Mouse (Mus musculus) c-Kit-positive CD71-positive TER-119-positive erythroid progenitor cells, embryonic 14.5 days (primary cell): Measurements from ENCODE around the gene Chrdl2.
"Not testable (repeated sequence)": the region's sequence is repeated elsewhere in the genome, so short reads cannot be mapped to it uniquely, and the experiment has no call there.

Experiments
- DNase-seq: peaks from one replicate; pipeline ENCODE4 v3.0.0-alpha.2; 2013; ENCODE audit warnings: low spot score

Gene Chrdl2

DNA sequence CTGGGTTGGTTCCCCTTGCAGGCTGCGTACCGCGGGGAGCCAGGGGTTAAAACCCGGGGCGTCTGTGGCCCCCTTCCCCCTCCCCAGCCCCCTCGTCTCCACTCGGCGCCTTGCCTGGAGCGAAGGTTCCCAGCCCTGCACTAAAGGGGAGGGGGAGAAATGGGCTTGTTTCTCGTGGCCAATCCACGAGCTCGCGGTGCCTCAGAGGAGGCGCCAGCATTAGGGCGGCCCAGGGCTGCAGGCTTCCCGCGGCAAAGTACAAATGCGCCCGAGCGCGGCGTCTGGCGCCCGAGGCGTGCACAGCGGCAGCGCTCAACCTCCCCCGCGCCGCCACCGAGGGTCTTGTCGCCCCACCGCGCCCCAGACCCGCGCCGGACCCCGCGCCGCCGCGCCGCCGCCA is at the start of gene Chrdl2:
Gene Chrdl2 (plus strand): TSS at position 383 of the 400 bp plus-strand sequence.
- DNase-seq, result no peak

DNA sequence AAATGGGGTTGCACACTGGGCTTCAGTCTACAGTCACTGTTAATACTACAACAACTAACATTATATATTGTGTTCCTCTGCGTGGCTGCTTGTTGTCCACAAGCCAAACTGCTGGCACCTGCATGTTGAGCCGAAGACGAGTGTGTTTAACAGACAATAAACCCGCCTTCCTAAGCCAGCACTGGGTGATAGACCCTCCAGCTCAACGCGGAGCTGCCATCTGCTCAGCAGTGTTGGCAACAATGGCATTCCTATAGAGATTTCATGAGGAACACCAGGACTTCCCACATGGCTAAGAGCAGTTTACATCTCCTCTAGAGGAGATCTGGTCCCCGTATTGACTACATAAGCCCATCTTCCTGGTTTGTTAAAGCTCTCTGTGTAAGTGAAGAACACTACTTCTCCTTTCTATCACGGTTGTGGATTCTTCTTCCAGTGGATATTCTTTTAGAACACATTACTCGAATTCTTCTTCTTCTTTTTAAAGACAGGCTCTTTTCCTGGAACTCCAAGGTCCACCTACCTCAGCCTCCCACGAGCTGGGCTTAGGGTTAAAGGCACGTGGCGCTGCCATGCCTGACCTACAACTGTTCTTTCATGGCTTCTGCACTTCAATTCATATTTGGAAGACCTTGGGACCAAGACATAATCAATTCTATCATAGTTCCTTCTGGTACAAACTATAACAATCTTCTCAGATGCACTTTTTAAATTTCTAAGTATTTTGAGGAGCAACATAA is 48.6 kb upstream of the Chrdl2 start:
- DNase-seq, result no peak

DNA sequence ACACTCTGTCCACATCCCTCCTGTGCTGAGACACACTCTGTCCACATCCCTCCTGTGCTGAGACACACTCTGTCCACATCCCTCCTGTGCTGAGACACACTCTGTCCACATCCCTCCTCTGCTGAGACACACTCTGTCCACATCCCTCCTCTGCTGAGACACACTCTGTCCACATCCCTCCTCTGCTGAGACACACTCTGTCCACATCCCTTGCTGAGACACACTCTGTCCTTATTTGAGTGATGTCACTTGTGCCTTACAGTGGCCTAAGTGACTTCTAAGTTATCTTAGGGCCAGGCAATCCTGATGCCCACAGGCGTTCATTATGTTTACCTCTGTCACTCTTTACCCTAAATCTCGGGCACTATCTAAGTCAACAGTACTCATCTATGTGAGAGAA is 45.4 kb upstream of the Chrdl2 start:
- not testable (repeated sequence) for DNase-seq

DNA sequence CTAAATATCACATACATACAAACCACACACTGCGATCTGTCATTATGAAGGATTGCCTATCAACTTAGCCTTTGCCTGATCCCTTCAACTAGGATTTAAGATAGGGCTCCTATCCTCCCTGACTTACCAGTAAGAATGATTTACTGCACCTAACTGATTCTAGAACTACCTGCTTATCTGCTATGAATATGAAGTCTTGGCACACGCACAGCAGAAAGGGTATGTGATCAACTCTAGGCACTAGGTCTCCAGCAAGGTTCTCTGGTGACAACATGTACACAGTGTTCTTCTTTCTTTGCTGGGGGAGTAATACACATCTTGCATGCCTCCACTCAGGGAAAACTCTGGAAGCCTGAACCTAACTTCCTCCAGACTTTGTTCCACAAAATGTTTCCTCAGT is 44.5 kb upstream of the Chrdl2 start:
- no peak for DNase-seq

DNA sequence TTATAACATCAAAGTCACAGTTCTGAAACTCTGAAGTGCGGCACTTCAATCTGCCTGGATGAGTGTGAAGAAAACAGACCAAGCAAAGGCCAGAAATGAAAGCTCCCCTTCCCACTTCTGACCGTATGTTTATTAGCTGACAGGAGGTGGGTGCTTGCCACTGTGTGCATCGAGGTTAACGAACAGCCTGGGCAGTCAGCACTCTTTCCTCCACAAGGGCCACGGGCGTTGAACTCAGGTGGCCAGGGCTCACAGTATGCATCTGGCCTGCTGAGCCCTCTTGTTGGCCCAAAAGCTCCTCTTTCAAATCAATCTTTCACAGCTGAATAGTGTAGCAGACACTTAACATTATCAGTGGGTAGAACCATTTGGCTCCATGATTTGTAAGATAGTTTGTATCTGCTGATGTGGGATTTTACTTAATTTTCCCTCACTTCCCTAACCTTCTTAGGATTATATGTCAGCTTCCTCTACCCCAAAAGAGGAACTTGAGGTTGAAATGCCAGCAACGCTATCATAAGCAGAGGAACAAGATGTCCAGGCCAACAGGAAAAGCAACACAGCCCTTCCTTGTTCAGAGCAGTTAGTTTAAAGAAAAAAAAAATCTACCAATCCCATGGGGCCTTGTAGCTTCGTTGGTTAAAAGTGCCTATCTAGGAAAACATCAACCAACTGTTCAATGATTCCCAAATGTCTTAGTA is 43.3 kb upstream of the Chrdl2 start:
- no peak for DNase-seq

DNA sequence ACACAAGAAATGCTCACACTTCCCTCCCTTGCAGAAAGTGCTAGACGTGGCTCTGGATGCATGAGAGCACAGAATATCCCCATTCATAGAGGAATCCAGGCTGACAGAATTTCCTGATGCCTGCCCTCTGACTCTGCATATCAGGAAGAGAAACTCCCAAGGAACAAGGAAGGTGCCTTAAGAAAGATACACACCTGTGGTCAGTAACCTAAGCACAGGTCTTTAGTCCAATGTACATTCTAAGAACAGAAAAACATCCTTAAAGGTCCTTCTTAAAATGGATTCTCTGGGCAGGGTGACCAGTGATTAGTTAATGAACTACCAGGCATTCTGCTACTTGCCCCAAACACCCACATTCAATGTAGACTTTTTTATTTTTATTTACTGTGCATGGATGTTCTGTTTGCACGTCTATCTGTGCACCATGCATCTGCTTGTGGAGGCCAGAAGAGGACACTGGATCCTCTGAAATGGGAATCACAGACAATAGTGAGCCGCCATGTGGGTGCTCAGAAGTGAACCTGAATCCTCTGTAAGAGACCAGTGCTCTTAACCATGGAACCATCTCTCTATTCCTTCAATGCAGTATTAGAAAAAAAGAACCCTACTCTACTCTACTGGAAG is 42.6 kb upstream of the Chrdl2 start:
- DNase-seq, result no peak

DNA sequence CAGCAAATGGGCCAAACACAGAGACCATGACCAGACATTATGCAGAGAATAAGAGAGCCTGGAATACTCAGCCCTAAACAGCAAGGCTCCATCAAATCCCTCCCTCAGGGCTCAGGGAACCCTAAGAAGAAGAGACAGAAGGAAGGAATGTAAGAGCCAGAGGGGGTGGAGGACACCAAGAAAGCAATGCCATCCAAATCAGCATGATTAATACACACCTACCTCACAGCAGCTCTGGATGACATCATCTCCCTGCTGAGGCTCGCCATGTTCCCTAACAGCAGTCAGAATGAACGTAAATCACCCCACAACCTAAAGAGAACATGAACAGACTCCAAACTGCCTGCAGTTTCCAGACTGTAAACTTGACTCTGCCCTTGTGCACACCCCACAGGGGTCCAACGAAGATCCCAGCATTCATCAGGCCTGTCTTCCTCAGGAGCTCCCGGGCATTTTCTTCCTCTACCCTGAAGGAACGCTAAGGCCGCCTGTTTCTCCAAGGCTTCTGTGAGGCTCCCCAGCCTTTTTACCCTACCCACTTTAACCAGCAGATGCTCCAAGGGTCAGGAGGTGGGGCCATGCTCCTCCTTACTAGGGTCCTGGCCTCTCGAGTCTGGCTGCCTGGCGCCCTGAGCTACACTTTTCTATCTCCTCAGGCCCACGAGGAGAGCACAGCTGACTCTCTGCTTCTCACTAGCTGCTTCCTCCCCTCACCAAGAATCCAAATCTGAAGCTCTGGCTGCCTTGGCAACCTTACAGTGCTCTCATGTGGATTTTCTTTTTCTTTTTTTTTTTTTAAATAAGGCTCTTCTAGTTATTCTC is 40.7 kb upstream of the Chrdl2 start:
- no peak for DNase-seq

DNA sequence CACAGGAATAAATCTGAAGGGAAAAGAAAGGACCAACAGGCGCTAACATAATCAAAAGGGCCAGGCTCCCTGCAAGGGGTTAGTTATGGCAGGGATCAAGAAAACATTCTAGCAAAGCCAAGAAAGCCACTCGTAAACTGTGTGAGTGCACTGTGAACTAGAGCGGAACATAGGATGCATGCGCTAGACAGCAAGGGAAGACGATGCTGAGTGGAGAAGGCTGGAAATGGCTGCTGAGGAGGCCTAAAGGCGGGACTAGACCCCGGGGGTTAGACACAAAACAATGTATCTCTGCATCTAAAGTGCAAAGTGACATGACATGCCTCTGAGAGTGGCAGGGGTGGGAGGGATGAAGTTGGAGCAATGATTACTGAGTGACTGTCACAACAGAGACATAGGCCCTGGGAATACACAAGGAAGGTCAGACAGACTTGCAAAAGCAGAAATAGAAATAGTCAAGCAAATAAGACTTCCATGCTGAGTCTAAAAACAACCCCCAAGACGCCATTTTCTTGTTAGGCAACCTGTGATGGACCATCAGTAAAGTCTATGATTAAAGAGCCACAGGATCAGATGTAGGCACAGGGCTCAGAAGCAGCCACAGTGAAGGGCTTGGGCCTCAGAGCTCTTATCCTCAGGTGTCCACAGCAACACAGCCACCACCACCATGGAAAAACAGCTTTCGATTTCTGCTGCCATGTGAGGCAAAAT is 39.8 kb upstream of the Chrdl2 start:
- no peak for DNase-seq

DNA sequence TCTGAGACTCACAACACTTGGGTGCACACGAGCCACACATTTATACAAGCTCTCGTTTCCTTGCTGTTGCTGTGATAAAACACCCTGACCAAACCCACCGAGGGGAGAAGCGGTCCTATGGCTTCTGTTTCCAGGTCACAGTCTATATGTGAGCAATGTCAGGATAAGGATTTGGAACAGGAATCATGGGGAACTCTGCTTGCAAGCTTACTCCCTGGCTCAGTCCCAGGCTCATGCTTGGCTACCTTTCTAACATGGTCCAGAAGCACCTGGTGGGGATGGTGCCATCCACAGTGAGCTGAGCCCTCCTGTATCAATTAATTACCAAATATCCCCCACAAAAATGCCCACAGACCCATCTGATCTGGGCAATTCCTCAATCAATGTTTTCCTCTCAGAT is 36.8 kb upstream of the Chrdl2 start:
- DNase-seq, result no peak

DNA sequence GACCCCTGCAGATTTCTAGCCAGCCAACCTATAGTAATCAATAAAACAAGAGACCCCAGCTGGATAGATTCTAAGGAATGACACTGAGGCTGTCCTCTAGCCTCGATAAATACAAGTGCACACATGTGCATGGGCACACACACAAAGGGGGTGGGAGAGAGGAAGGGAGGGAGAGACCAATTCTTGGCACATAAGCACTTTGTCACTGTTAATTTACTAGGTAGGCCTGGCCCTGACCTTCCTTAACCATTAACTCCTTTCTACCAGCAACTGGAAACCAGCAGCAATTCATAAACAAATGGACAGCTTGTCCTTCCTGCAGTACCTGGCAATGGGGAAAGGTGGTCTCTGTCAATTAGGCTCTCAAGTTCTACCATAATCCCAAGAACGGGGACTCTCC is 34.0 kb upstream of the Chrdl2 start:
- no peak for DNase-seq

DNA sequence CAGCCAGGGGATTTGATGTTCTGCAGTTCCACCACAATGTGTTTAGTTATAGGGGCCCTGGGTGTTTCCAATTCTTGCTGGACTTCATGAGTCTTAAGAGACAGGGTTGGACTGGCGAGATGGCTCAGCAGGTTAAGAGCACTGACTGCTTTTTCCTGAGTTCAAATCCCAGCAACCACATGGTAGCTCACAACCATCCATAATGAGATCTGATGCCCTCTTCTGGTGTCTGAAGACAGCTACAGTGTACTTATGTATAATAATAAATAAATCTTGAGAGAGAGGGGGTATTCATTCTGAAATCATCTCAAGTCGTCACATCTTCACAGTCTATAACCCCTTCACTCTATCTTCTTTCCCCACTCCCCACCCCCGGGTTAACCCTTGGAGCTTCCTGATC is 33.1 kb upstream of the Chrdl2 start:
- not testable (repeated sequence) for DNase-seq

DNA sequence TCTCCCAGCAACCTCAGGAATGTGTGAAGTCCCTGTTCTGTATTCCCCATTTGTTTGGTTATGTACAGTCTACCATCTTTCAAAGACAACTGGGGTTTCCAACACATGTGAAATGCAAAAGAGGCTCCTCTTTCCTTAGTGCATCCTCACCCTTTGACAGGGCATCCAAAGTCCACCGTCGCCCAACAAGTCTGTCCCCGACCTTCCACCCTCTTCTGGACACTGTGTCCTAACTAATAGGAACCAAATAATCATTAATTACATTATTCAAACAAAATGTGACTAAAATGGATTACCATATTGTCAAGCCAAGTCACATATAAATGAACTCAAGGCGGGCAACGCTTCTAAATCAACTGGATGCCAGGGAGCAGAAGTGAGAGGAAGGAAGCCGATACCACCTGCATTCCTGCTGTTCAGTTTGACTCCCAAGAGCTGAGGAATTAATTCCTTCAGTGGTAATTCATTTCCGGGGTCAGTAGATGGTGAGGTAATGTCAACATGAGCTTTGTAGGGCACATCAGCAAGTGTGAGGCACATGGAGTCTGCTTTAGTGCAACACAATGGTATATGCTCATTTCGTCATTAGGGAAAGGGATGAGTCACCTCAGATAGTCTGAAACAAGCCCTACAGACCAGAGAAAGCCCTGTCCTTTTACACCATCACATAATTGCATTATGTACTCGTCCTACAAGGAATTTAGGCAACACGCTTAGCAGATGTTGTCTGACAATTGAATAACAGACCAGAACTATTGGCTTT is 31.6 kb upstream of the Chrdl2 start:
- no peak for DNase-seq

DNA sequence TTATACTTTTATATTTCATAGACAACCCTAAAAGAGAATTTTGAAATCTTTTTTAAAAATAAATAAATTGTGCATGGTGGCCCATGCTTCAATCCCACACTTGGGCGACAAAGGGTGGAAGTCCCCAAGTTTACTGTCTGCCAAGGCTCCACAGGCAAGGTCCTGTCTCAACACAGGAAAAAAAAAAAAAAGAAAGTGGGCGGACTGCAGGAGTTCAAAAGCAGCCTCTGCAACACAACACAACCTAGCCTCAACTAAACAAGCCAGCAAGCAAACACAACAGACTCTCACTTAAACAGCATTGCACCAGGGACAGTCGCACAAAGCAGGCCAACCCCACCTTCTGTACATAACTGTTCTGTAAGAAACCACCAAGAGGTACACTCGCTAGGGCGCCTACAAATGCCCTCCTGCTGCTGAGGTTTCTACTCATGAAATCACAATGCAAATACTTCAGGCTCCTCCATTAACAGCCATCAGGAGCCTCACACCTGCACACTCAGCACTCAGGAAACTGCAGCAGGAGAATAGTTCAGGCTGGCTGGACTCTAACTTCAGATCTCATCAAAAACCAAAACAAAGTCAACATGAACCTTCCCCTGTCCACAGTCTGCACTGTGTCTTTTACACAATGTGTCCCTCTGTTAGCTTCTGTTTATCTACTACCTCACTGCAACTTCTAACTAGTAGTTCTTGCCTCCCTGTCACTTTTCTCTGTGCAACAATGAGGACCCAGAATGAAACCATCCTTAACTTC is 30.0 kb upstream of the Chrdl2 start:
- DNase-seq, result no peak

DNA sequence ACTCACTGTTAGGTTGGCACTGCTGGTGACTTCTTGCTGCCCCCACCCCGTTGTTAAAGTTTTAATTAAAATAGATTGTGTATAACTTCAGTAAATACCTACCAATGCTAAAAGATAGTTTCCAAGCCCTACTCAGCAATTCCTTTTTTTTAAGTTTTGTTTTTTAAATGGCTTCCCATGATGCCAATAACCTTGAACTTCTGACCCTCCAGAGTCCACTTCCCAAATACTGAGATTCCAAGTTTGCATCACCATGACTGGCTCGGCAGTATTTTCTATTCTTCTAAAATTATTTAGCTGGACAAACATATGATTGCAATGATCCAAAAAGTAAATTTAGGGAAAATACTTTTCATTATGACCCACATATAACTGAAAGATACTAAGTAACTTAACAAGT is 27.9 kb upstream of the Chrdl2 start:
- no peak for DNase-seq

DNA sequence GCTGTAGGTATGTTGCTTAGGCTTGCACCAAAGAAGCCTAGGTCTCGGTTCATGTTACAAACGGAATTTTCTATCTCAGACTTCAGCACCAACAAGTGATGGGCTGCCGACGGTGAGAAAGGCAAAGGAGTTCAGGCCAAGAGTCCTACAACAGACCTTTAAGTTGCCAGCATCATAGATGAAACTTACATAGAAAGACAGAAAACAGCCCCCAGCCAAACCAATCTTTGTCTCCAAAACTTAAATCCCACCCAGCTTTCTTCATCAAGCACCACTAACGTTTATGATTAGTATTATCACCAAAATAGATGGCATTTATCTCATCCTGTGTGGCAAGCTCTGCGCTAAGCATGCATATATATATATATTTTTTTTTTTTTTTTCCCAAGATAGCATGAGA is 26.9 kb upstream of the Chrdl2 start:
- DNase-seq, result no peak

DNA sequence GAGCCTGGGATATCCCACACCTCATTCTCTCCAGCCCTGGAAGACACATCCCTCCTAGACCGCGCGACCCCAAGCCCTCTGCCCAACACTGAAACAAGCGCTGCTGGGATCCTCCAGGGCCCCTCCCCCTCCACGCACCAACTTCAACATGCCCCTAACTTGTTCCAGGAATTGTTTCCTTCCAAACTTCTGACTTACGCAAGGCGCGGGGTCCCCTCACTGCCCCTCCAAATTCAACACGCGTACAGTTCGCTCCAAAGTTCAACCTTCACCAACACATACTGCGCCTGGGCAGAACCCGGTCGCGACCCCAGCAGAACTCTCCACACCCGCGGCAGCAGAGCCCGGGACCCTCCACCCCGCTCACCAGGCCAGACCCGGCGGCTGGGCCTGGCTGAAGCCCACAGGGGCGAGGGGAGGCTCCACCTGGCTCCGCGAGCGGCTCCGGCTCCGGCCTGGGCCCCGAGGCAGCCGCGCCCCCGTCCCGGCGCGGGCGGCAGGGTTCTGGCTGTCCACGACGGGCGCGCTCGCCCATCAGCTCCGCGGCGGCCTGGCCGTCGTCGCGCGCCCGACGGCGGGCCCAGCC is 26.3 kb upstream of the Chrdl2 start:
- no peak for DNase-seq

DNA sequence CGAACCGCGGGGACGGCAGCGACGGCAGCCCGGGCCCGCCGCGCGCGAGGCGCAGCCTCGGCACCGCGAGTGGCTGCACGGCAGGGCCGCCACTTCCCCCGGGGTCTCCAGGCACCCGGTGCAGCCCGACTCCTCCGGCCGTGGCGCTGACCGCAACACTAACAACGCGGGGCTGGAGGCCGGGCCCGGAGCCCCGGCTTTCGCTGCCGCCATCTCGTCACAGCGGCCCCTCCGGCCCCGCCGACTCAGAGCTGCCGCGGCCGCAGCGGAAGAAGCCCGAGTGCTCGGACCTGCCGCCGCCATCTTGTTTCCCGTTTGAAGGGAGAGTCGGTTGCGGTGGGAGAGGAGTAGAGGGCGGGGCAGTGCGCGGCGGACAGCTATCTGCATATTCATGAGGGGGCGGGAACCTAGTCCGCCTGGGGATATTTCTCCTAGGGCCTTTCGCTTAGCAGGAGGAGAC is 25.8 kb upstream of the Chrdl2 start, which contains the start of gene Rnf169:
Gene Rnf169 (minus strand): TSS at position 317 of the 460 bp plus-strand sequence.
- DNase-seq, result peak; percentile 83

DNA sequence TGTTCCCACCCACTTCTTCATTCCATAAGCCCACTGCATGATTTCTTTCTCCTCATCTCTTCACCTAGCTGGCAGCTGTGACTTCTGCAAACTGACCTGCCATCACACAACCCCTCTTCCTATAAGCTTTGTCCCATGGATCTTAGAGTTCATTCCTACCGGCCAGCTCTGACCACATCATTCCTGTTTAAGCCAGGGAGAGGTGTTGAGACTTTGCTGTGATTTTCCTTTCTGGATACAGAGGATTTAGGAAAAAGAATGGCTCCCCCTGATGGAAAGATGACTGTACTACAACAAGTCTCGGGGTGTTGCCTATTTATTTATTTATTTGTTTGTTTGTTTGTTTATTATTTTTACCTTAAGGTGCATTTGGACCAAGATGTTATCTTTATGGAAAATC is 24.7 kb upstream of the Chrdl2 start:
- DNase-seq, result no peak
